Mouse (Mus musculus): ENCODE results near the gene Tmem126b.

- TF ChIP-seq CTCF (IDR thresholded peaks at IDR 0.05; ENCODE audit: extremely low read depth, insufficient read depth, insufficient read length, insufficient replicate concordance) = no peak
- TF ChIP-seq POLR2A (IDR thresholded peaks at IDR 0.05; ENCODE audit: low read depth, low read length) = no peak
Observed at GRCm38 (mm10) chr7:90442070-90442469, 33.7 kb downstream of the Tmem126b start.

Data from spleen, adult 2 months (tissue).